Mouse (Mus musculus): ENCODE measurements around the gene Vcp. TPM values are rescaled to one million over a fixed set of nuclear protein-coding genes. Genes with fewer than 3 reads are reported as not detected.

Gene Vcp
- total and polyA plus RNA-seq, 3 experiments: 200 to 462 (median 237) TPM

GRCm38 (mm10) chr4:42958942-42959341, 41.4 kb downstream of the Vcp start:
- no peak for TF ChIP-seq RCOR1 (conservative IDR thresholded peaks at IDR 0.05; ENCODE audit: low read depth, low read length)
- no peak for TF ChIP-seq ETS1 (conservative IDR thresholded peaks at IDR 0.05; ENCODE audit: low read depth, low read length)
- no peak for TF ChIP-seq NRF1 (IDR thresholded peaks at IDR 0.05; ENCODE audit: low read depth, low read length)
- in situ Hi-C loops (cut with MboI; ENCODE audit: low pct_ligation_motif_present, low pct_unique_long_range_greater_than_20kb, low sequenced_read_pairs): no loop called here
- no peak overlapping the region for H3K4me2 ChIP-seq (ENCODE audit: insufficient read depth, low read depth, poor library complexity, severe bottlenecking)

GRCm38 (mm10) chr4:42957979-42958378, 42.3 kb downstream of the Vcp start:
- in situ Hi-C loops (cut with MboI; ENCODE audit: low pct_ligation_motif_present, low pct_unique_long_range_greater_than_20kb, low sequenced_read_pairs) (no loop called here), dilution Hi-C loops (cut with MboI; ENCODE audit: extremely low pct_ligation_motif_present, extremely low pct_unique_long_range_greater_than_20kb, low sequenced_read_pairs) (no loop called here)

More at GRCm38 (mm10) chr4:42958942-42959341, 41.4 kb downstream of the Vcp start:
- H3K9ac ChIP-seq (ENCODE audit: insufficient read depth, low read depth): no peak overlapping the region
- no peak overlapping the region for H3K4me3 ChIP-seq (replicated peaks in 1 of 3; ENCODE audit: low read depth in 2 of 3, low read length in 2 of 3, poor library complexity in 1 of 3)
- peaks cover 4 to 37% of the 10 kb centered on the region in 2 experiments for H3K36me3 ChIP-seq (replicated peaks in 1 of 2; ENCODE audit: control insufficient read depth in 1 of 2, insufficient read depth in 1 of 2, low read length in 1 of 2)
- dilution Hi-C loops (cut with MboI; ENCODE audit: extremely low pct_ligation_motif_present, extremely low pct_unique_long_range_greater_than_20kb, low sequenced_read_pairs): no loop called here
- DNase-seq (ENCODE audit: extremely low read depth): no peak
- H3K79me2 ChIP-seq (replicated peaks; ENCODE audit: control insufficient read depth, extremely low read depth, insufficient read depth, poor library complexity, severe bottlenecking): no peaks in the 10 kb centered on the region
- no peaks in the 10 kb centered on the region for H3K27me3 ChIP-seq (replicated peaks)
- H3K4me1 ChIP-seq (ENCODE audit: control insufficient read depth in 1 of 2, insufficient read depth in 2 of 2): peaks cover 0 to 14% of the 10 kb centered on the region in 2 experiments; a peak in 2 of 4 replicates
- no peak overlapping the region for H3K27ac ChIP-seq (ENCODE audit: insufficient read depth, low read depth)
- H3K9me3 ChIP-seq (replicated peaks; ENCODE audit: low read length): no peaks in the 10 kb centered on the region

GRCm38 (mm10) chr4:42957306-42957705, 43.0 kb downstream of the Vcp start:
- Histone ChIP-seq H3K4me3 (replicated peaks in 1 of 3; ENCODE audit: low read depth in 2 of 3, low read length in 2 of 3, poor library complexity in 1 of 3) (no peak overlapping the region), H3K27me3 (replicated peaks) (no peaks in the 10 kb centered on the region), H3K36me3 (replicated peaks in 1 of 2; ENCODE audit: control insufficient read depth in 1 of 2, insufficient read depth in 1 of 2, low read length in 1 of 2) (peaks cover 4 to 40% of the 10 kb centered on the region in 2 experiments), H3K4me1 (ENCODE audit: control insufficient read depth in 1 of 2, insufficient read depth in 2 of 2) (peaks cover 0 to 31% of the 10 kb centered on the region in 2 experiments; a peak in 3 of 4 replicates), H3K9me3 (replicated peaks; ENCODE audit: low read length) (no peaks in the 10 kb centered on the region), H3K27ac (ENCODE audit: insufficient read depth, low read depth) (no peak overlapping the region), H3K4me2 (ENCODE audit: insufficient read depth, low read depth, poor library complexity, severe bottlenecking) (no peak overlapping the region), H3K9ac (ENCODE audit: insufficient read depth, low read depth) (no peak overlapping the region), H3K79me2 (replicated peaks; ENCODE audit: control insufficient read depth, extremely low read depth, insufficient read depth, poor library complexity, severe bottlenecking) (no peaks in the 10 kb centered on the region)
- dilution Hi-C loops (cut with MboI; ENCODE audit: extremely low pct_ligation_motif_present, extremely low pct_unique_long_range_greater_than_20kb, low sequenced_read_pairs) (no loop called here), in situ Hi-C loops (cut with MboI; ENCODE audit: low pct_ligation_motif_present, low pct_unique_long_range_greater_than_20kb, low sequenced_read_pairs) (no loop called here)
- TF ChIP-seq SIN3A (IDR thresholded peaks at IDR 0.05; ENCODE audit: low read length): no peak
- TF ChIP-seq PAX5 (IDR thresholded peaks at IDR 0.05; ENCODE audit: low read length): no peak
- no peak for TF ChIP-seq GABPA (IDR thresholded peaks at IDR 0.05; ENCODE audit: insufficient replicate concordance, low read depth, low read length)
- no peak for TF ChIP-seq TBP (conservative IDR thresholded peaks at IDR 0.05; ENCODE audit: low read depth, low read length)
- TF ChIP-seq MYC (IDR thresholded peaks at IDR 0.05; ENCODE audit: low read depth, low read length): no peak
- no peak for TF ChIP-seq USF1 (IDR thresholded peaks at IDR 0.05; ENCODE audit: low read depth, low read length)
- TF ChIP-seq ZC3H11A (IDR thresholded peaks at IDR 0.05; ENCODE audit: low read depth, low read length): no peak
- TF ChIP-seq MAX (IDR thresholded peaks at IDR 0.05; ENCODE audit: low read length): no peak
- no peak for TF ChIP-seq TCF12 (IDR thresholded peaks at IDR 0.05; ENCODE audit: low read depth, low read length)
- no peak for DNase-seq (ENCODE audit: extremely low read depth)

More at GRCm38 (mm10) chr4:42957979-42958378, 42.3 kb downstream of the Vcp start:
- no peak for TF ChIP-seq MXI1 (IDR thresholded peaks at IDR 0.05; ENCODE audit: low read depth, low read length)
- no peak for TF ChIP-seq JUND (conservative IDR thresholded peaks at IDR 0.05; ENCODE audit: low read depth, low read length)
- no peak for TF ChIP-seq NELFE (IDR thresholded peaks at IDR 0.05; ENCODE audit: low read depth, low read length)
- no peak for TF ChIP-seq EP300 (IDR thresholded peaks at IDR 0.05; ENCODE audit: low read length)
- TF ChIP-seq PAX5 (IDR thresholded peaks at IDR 0.05; ENCODE audit: low read length): no peak
- no peak for TF ChIP-seq CHD2 (IDR thresholded peaks at IDR 0.05; ENCODE audit: low read length)
- no peak for TF ChIP-seq TCF12 (IDR thresholded peaks at IDR 0.05; ENCODE audit: low read depth, low read length)
- TF ChIP-seq POLR2AphosphoS2 (IDR thresholded peaks at IDR 0.05; ENCODE audit: low read depth, low read length): no peak
- TF ChIP-seq NRF1 (IDR thresholded peaks at IDR 0.05; ENCODE audit: low read depth, low read length): no peak
- TF ChIP-seq JUN (IDR thresholded peaks at IDR 0.05; ENCODE audit: insufficient read depth, low read depth, low read length): no peak
- TF ChIP-seq KAT2A (IDR thresholded peaks at IDR 0.05; ENCODE audit: insufficient replicate concordance, low read length): no peak
- TF ChIP-seq RCOR1 (conservative IDR thresholded peaks at IDR 0.05; ENCODE audit: low read depth, low read length): no peak
- no peak for DNase-seq (ENCODE audit: extremely low read depth)
- Histone ChIP-seq H3K79me2 (replicated peaks; ENCODE audit: control insufficient read depth, extremely low read depth, insufficient read depth, poor library complexity, severe bottlenecking) (no peaks in the 10 kb centered on the region), H3K27ac (ENCODE audit: insufficient read depth, low read depth) (no peak overlapping the region), H3K27me3 (replicated peaks) (no peaks in the 10 kb centered on the region), H3K4me3 (replicated peaks in 1 of 3; ENCODE audit: low read depth in 2 of 3, low read length in 2 of 3, poor library complexity in 1 of 3) (no peak overlapping the region), H3K36me3 (replicated peaks in 1 of 2; ENCODE audit: control insufficient read depth in 1 of 2, insufficient read depth in 1 of 2, low read length in 1 of 2) (peaks cover 4 to 40% of the 10 kb centered on the region in 2 experiments), H3K9ac (ENCODE audit: insufficient read depth, low read depth) (no peak overlapping the region), H3K4me1 (ENCODE audit: control insufficient read depth in 1 of 2, insufficient read depth in 2 of 2) (peaks cover 0 to 24% of the 10 kb centered on the region in 2 experiments; a peak in 3 of 4 replicates), H3K9me3 (replicated peaks; ENCODE audit: low read length) (no peaks in the 10 kb centered on the region), H3K4me2 (ENCODE audit: insufficient read depth, low read depth, poor library complexity, severe bottlenecking) (no peak overlapping the region)
